Mouse (Mus musculus): ENCODE results near the gene Gm8797. TPM values are rescaled to one million over a fixed set of nuclear protein-coding genes. Genes with fewer than 3 reads are reported as not detected.
"Not testable (repeated sequence)": the region's sequence is repeated elsewhere in the genome, so short reads cannot be mapped to it uniquely, and the experiment has no call there.

Gm8797 gene
- polyA plus RNA-seq (2014; fragmentation: Nextera tagmentation; extraction: Ambion mirVana) = 24.3 and 27.5 TPM in 2 replicates

DNA sequence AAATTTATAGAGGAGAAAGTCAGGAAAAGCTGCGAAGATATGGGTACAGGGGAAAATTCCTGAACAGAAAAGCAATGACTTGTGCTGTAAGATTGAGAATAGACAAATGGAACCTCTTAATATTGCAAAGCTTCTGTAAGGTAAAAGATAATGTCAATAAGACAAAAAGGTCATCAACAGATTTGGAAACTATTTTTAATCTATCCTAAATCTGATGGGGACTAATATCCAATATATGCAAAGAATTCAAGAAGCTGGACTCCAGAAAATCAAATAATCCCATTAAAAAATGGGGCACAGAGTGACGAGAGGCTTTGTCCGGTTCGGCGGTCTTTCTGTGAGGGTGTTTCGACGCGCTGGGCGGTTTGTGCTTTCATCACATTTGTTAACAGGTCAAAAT is at the start of gene Gm8797:
TSS of gene Gm8797 (plus strand) at position 301 of the 400 bp plus-strand sequence.
- H3K4me2 ChIP-seq (ENCODE audit: low read length); H3K9me3 ChIP-seq (ENCODE audit: control insufficient read depth, low read length); H3K27me3 ChIP-seq (ENCODE audit: control insufficient read depth, insufficient read depth, low read length); H3K4me3 ChIP-seq (replicated peaks; ENCODE audit: low read depth, low read length); H3K27ac ChIP-seq (replicated peaks; ENCODE audit: low read depth, low read length); H3K9ac ChIP-seq (replicated peaks; ENCODE audit: low read length); H3K36me3 ChIP-seq (ENCODE audit: control insufficient read depth, insufficient read depth, low read length); H3K4me1 ChIP-seq (ENCODE audit: control insufficient read depth, insufficient read depth, low read length); ATAC-seq (ENCODE audit: low FRiP score, low TSS enrichment); DNase-seq: not testable (repeated sequence)
- 93% methylated on average over 9 of the region's 9 CpGs for WGBS

DNA sequence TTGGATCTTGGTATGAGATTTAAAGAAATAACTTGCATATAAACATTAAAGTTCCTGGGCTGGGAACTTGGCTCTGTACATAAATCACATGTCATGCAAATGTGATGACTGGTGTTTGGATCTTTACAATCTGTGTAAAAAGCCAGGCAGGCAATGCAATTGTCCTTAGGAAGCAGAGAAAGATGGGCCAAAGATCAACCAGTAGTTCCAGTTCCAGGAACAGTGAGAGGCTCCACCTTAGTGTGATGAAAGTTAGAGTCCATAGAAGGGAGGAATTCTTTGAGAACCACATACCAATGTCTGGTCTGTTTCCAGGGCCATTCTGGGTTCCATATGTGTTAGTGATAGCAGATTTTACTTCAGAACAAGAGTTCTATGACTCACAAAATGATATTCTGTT is 36.1 kb upstream of the Gm8797 start:
- H3K9me3 ChIP-seq (ENCODE audit: control insufficient read depth, low read length) = no peaks in the 10 kb centered on the region
- no peaks in the 10 kb centered on the region for H3K36me3 ChIP-seq (ENCODE audit: control insufficient read depth, insufficient read depth, low read length)
- no peak for DNase-seq
- H3K27ac ChIP-seq (replicated peaks; ENCODE audit: low read depth, low read length) = no peak overlapping the region
- H3K27me3 ChIP-seq (ENCODE audit: control insufficient read depth, insufficient read depth, low read length) = no peaks in the 10 kb centered on the region
- H3K4me1 ChIP-seq (ENCODE audit: control insufficient read depth, insufficient read depth, low read length) = no peaks in the 10 kb centered on the region
- no peak overlapping the region for H3K4me3 ChIP-seq (replicated peaks; ENCODE audit: low read depth, low read length)
- no peak overlapping the region for H3K4me2 ChIP-seq (ENCODE audit: low read length)
- no peak for ATAC-seq (ENCODE audit: low FRiP score, low TSS enrichment)
- no peak overlapping the region for H3K9ac ChIP-seq (replicated peaks; ENCODE audit: low read length)

DNA sequence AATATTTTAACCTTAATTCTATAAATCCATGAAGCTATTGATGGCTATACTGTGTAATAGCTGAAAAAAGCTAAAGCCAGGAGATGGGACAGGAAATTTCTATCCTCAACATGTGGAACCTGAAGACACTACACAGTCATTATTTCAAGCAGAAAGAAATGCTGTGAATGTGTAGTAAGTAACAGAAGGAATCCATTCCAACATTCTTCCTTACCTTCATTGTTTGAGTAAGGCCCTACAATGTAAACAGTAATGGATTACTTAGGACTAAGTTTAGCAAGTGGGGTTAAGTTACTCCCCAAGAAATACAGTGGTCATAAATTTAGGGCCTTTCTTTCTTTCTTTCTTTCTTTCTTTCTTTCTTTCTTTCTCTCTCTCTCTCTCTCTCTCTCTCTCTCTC is 17.7 kb upstream of the Gm8797 start:
- ATAC-seq (ENCODE audit: low FRiP score, low TSS enrichment) (no peak), DNase-seq (no peak)
- H3K27ac ChIP-seq (replicated peaks; ENCODE audit: low read depth, low read length) = no peak overlapping the region
- H3K9ac ChIP-seq (replicated peaks; ENCODE audit: low read length) = no peak overlapping the region
- no peaks in the 10 kb centered on the region for H3K9me3 ChIP-seq (ENCODE audit: control insufficient read depth, low read length)
- no peak overlapping the region for H3K4me2 ChIP-seq (ENCODE audit: low read length)
- no peaks in the 10 kb centered on the region for H3K4me1 ChIP-seq (ENCODE audit: control insufficient read depth, insufficient read depth, low read length)
- no peaks in the 10 kb centered on the region for H3K27me3 ChIP-seq (ENCODE audit: control insufficient read depth, insufficient read depth, low read length)
- no peaks in the 10 kb centered on the region for H3K36me3 ChIP-seq (ENCODE audit: control insufficient read depth, insufficient read depth, low read length)
- no peak overlapping the region for H3K4me3 ChIP-seq (replicated peaks; ENCODE audit: low read depth, low read length)

DNA sequence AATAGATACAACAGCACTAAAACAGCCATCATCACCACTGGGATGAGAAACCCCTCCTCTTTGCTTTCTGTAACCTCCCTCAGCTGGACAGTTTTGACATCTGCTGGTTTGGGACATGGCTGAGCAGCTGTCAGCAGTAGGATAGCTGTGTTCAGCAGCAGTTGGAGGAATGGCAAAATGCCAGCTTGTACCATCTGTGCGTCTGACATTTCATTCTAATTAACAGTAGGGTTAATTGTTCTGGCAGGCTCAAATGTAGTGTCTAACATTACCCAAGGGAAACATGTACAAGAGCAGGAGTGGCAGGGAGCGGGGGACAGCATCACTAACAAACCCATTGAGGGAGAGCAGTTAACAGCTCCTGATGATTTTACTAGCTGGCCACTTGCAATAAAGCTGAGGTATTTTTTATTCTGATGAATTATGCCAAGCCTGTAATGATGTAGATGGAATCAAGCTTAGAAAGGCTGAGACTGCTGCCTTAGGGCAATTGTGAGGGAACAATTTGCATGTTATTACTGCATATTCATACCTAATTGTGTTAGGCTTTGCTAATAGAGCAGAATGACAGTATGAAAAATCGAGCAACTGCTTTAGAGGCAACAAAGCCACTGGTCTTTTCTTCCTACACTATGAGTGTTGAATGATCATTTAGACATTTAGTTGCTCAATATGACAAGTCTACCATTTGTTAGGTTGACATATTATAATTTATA is 4.3 kb downstream of the Gm8797 start:
- Histone ChIP-seq H3K27ac (replicated peaks; ENCODE audit: low read depth, low read length) (peak overlapping the region; percentile 72), H3K9me3 (ENCODE audit: control insufficient read depth, low read length) (no peaks in the 10 kb centered on the region), H3K4me2 (ENCODE audit: low read length) (peak overlapping the region; percentile 24), H3K36me3 (ENCODE audit: control insufficient read depth, insufficient read depth, low read length) (no peaks in the 10 kb centered on the region), H3K4me1 (ENCODE audit: control insufficient read depth, insufficient read depth, low read length) (peaks cover 2% of the 10 kb centered on the region; the same call in 1 of the 2 replicates), H3K4me3 (replicated peaks; ENCODE audit: low read depth, low read length) (no peak overlapping the region), H3K27me3 (ENCODE audit: control insufficient read depth, insufficient read depth, low read length) (no peaks in the 10 kb centered on the region), H3K9ac (replicated peaks; ENCODE audit: low read length) (no peak overlapping the region; the same call in 1 of the 2 replicates)
- peak; percentile 92 for DNase-seq
- ATAC-seq (ENCODE audit: low FRiP score, low TSS enrichment) = peak; percentile 95
- 7% methylated on average over 3 of the region's 3 CpGs for WGBS

DNA sequence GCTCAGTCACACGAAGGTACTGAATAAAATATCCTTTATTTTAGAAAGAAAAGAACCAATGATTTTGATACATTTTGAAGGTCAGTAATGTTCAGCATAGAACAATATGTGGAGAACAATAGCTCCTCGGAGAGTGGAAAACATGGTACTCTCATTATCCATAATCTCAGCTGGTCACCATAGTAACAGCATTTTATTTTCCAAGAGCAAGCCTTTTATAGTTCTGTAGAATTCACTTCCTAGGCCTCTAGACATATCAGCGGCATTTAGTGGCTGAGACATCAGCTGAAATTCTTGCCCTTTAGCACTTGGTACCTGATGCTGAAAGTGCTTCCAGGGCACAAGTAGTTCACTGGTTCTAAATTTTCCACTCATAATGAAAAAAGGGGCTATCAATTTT is 15.7 kb downstream of the Gm8797 start:
- H3K4me1 ChIP-seq (ENCODE audit: control insufficient read depth, insufficient read depth, low read length) = no peaks in the 10 kb centered on the region
- no peaks in the 10 kb centered on the region for H3K36me3 ChIP-seq (ENCODE audit: control insufficient read depth, insufficient read depth, low read length)
- no peaks in the 10 kb centered on the region for H3K9me3 ChIP-seq (ENCODE audit: control insufficient read depth, low read length)
- no peak; the same call in 1 of the 2 replicates for ATAC-seq (ENCODE audit: low FRiP score, low TSS enrichment)
- no peak overlapping the region for H3K4me3 ChIP-seq (replicated peaks; ENCODE audit: low read depth, low read length)
- DNase-seq = peak; percentile 55
- H3K27ac ChIP-seq (replicated peaks; ENCODE audit: low read depth, low read length) = no peak overlapping the region
- no peak overlapping the region for H3K9ac ChIP-seq (replicated peaks; ENCODE audit: low read length)
- no peak overlapping the region for H3K4me2 ChIP-seq (ENCODE audit: low read length)
- no peaks in the 10 kb centered on the region for H3K27me3 ChIP-seq (ENCODE audit: control insufficient read depth, insufficient read depth, low read length)
- WGBS = 26% methylated on average over 3 of the region's 3 CpGs

DNA sequence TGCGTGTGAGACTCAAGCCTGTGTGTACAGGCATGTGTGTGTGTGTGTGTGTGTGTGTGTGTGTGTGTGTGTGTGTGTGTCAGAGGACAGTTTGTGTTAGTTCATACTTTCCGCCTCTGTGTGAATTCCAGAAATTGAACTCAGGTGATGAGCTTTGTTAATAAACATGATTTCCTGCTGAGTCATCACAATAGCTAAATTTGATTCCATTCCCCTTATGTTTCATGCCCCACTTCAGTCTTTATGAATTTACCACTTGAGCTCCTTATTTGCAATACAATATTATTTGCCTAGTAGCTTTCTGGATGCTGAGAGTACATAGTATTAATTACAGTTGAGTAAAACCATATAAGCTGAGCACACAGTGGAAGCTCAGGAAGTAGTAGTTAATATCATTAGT is 26.3 kb downstream of the Gm8797 start:
- H3K27ac ChIP-seq (replicated peaks; ENCODE audit: low read depth, low read length) = no peak overlapping the region
- no peak overlapping the region for H3K4me2 ChIP-seq (ENCODE audit: low read length)
- no peaks in the 10 kb centered on the region for H3K27me3 ChIP-seq (ENCODE audit: control insufficient read depth, insufficient read depth, low read length)
- 85% methylated on average over 2 of the region's 2 CpGs for WGBS
- H3K4me3 ChIP-seq (replicated peaks; ENCODE audit: low read depth, low read length) = no peak overlapping the region
- DNase-seq = no peak
- no peak for ATAC-seq (ENCODE audit: low FRiP score, low TSS enrichment)
- H3K9me3 ChIP-seq (ENCODE audit: control insufficient read depth, low read length) = no peaks in the 10 kb centered on the region
- H3K4me1 ChIP-seq (ENCODE audit: control insufficient read depth, insufficient read depth, low read length) = no peaks in the 10 kb centered on the region
- H3K9ac ChIP-seq (replicated peaks; ENCODE audit: low read length) = no peak overlapping the region
- no peaks in the 10 kb centered on the region for H3K36me3 ChIP-seq (ENCODE audit: control insufficient read depth, insufficient read depth, low read length)

All from midbrain, embryonic 14.5 days (tissue).